ENCODE assay signal across 15 mouse cellular contexts in genomic region chr2:104098529-104099230, GRCm38 (mm10). TPM values are rescaled to one million over a fixed set of nuclear protein-coding genes. Genes with fewer than 3 reads are reported as not detected.
DNase-seq lines count a peak whose midpoint lies in the region; ATAC-seq and TF ChIP-seq lines count a peak whose summit lies in the region.
"Had no signal": no experiment of that assay in that cellular context is flagged by ENCODE, and none has a peak within 500 bp of the region (broad histone marks: within the 10 kb centered on the region; RNA-seq: fewer than 3 reads in every experiment).

No protein-coding gene starts in this region.

- 0 out of 2 replicates have a peak overlapping the region, but pooled peaks have one; percentile 1 for H3K4me2 ChIP-seq in heart, postnatal 0 days (ENCODE audit: low read depth, low read length)
- H3K4me2 ChIP-seq: forebrain, embryonic 13.5 days had no signal

- intact Hi-C loops in heart, postnatal 10 days (cut with DNase I), result no loop called here

- no peaks in the 10 kb centered on the region for H3K36me3 ChIP-seq in heart, postnatal 0 days (replicated peaks; ENCODE audit: control insufficient read depth, insufficient read depth, low read length)

- no peaks in the 10 kb centered on the region for H3K9me3 ChIP-seq in heart, postnatal 0 days (replicated peaks; ENCODE audit: control insufficient read depth, low read length)
- H3K9me3 ChIP-seq: forebrain, embryonic 13.5 days had no signal

- DNase-seq in heart, postnatal 0 days (ENCODE audit: low spot score), result no peak
- no peak for DNase-seq in heart, postnatal 10 days
- peak; percentile 62 for DNase-seq in MEL-GATA-1-ER (ENCODE audit: extremely low read depth, low read depth)
- DNase-seq in embryo, embryonic 11 days, result no peak
- no peak for DNase-seq in layer of hippocampus, postnatal 36 days
- DNase-seq in adrenal gland, postnatal 36 days, result no peak
- DNase-seq: kidney, postnatal 10 days; right cerebral cortex, postnatal 4 days; thymus, postnatal 14 days had no signal

- ATAC-seq in heart, postnatal 0 days (ENCODE audit: insufficient read depth, low read depth), result no peak
- ATAC-seq in granulocyte monocyte progenitor cell, adult 5-6 weeks (replicated peaks; ENCODE audit: poor library complexity, severe bottlenecking), result peak; percentile 44
- peak; percentile 90 for ATAC-seq in megakaryocyte-erythroid progenitor cell, adult 5-6 weeks (replicated peaks; ENCODE audit: low FRiP score, low TSS enrichment, poor library complexity, severe bottlenecking)
- ATAC-seq: forebrain, embryonic 13.5 days had no signal

- no peak overlapping the region for H3K4me3 ChIP-seq in heart, postnatal 0 days (ENCODE audit: low read depth, low read length)
- H3K4me3 ChIP-seq: forebrain, embryonic 13.5 days had no signal

- 6% methylated on average over 3 of the region's 3 CpGs for WGBS in heart, postnatal 0 days

- TF ChIP-seq CTCF in heart, postnatal 0 days (IDR thresholded peaks at IDR 0.05; ENCODE audit: low read depth), result no peak

- no peak for TF ChIP-seq EP300 in heart, postnatal 0 days (IDR thresholded peaks at IDR 0.05; ENCODE audit: low read depth)

- H3K9ac ChIP-seq in heart, postnatal 0 days (replicated peaks; ENCODE audit: low read depth, low read length), result no peak overlapping the region
- H3K9ac ChIP-seq: forebrain, embryonic 13.5 days had no signal

- peak overlapping the region; percentile 45 for H3K27ac ChIP-seq in heart, postnatal 0 days (ENCODE audit: low read depth)
- H3K27ac ChIP-seq: forebrain, embryonic 13.5 days had no signal

- peaks cover 28% of the 10 kb centered on the region for H3K4me1 ChIP-seq in heart, postnatal 0 days (ENCODE audit: control insufficient read depth, insufficient read depth)

- no peaks in the 10 kb centered on the region for H3K27me3 ChIP-seq in heart, postnatal 0 days (ENCODE audit: control insufficient read depth, insufficient read depth, low read length)
- H3K27me3 ChIP-seq: forebrain, embryonic 13.5 days had no signal

RNA-seq across cellular contexts. Expression of gene Cd59a, which starts 3.1 kb away (rescaled TPM):
- 28.3 and 40.6 TPM in 2 replicates for total RNA-seq in heart, postnatal 0 days (2014; rRNA removed; ENCODE audit: low replicate concordance)
- 90.7 and 96.5 TPM in 2 replicates for polyA plus RNA-seq in heart, postnatal 0 days (2015; fragmentation: Nextera tagmentation; extraction: Ambion mirVana)
- total RNA-seq in heart, postnatal 10 days (2021), result 10 to 100 TPM; 33.9 to 35.6 TPM
- 0.26 and 1.1 TPM in 2 replicates for total RNA-seq in granulocyte monocyte progenitor cell, adult 5-6 weeks (2014; fragmentation: Nextera tagmentation)
- total RNA-seq in granulocyte monocyte progenitor cell, adult 5-6 weeks (2017), result 0.88 and 1.2 TPM in 2 replicates
- 8.8 and 21.7 TPM in 2 replicates for total RNA-seq in megakaryocyte-erythroid progenitor cell, adult 5-6 weeks (2014; fragmentation: Nextera tagmentation)
- total RNA-seq in megakaryocyte-erythroid progenitor cell, adult 5-6 weeks (2017), result 24.2 and 25.3 TPM in 2 replicates
- 1 to 10 TPM; 3.9 to 6.0 TPM for total RNA-seq in layer of hippocampus, postnatal 36 days (2021)
- total RNA-seq in adrenal gland, postnatal 36 days (2021), result 100 to 1,000 TPM in 1 of 2 experiments, 10 to 100 TPM in 1; 85.0 to 104 TPM

RNA-seq across cellular contexts. Expression of gene A930018P22Rik, which starts 23.9 kb away (rescaled TPM):
- not detected in 2 replicates for total RNA-seq in heart, postnatal 0 days (2014; rRNA removed; ENCODE audit: low replicate concordance)
- polyA plus RNA-seq in heart, postnatal 0 days (2015; fragmentation: Nextera tagmentation; extraction: Ambion mirVana), result 0.42 and 0.58 TPM in 2 replicates
- total RNA-seq in heart, postnatal 10 days (2021), result under 1 TPM; 0.55 to 0.77 TPM
- not detected in 2 replicates for total RNA-seq in granulocyte monocyte progenitor cell, adult 5-6 weeks (2014; fragmentation: Nextera tagmentation)
- total RNA-seq in granulocyte monocyte progenitor cell, adult 5-6 weeks (2017), result not detected in 2 replicates
- 0.42 TPM in 1 of 2 replicates, not detected in the other for total RNA-seq in megakaryocyte-erythroid progenitor cell, adult 5-6 weeks (2014; fragmentation: Nextera tagmentation)
- not detected in 2 replicates for total RNA-seq in megakaryocyte-erythroid progenitor cell, adult 5-6 weeks (2017)
- total RNA-seq in layer of hippocampus, postnatal 36 days (2021), result not detected
- 1 to 10 TPM; 1.1 to 2.1 TPM for total RNA-seq in adrenal gland, postnatal 36 days (2021)
- total RNA-seq: neutrophil, adult 5-6 weeks had no signal
- polyA plus RNA-seq: forebrain, embryonic 13.5 days had no signal

RNA-seq across cellular contexts. Expression of gene Cd59b, which starts 29.0 kb away (rescaled TPM):
- total RNA-seq in heart, postnatal 0 days (2014; rRNA removed; ENCODE audit: low replicate concordance), result 1.1 and 4.2 TPM in 2 replicates
- polyA plus RNA-seq in heart, postnatal 0 days (2015; fragmentation: Nextera tagmentation; extraction: Ambion mirVana), result 1.6 and 2.8 TPM in 2 replicates
- total RNA-seq in heart, postnatal 10 days (2021), result 1 to 10 TPM; 2.4 to 2.5 TPM
- total RNA-seq in granulocyte monocyte progenitor cell, adult 5-6 weeks (2014; fragmentation: Nextera tagmentation), result not detected in 2 replicates
- total RNA-seq in granulocyte monocyte progenitor cell, adult 5-6 weeks (2017), result 3.1 TPM in 1 of 2 replicates, not detected in the other
- 5.5 and 8.3 TPM in 2 replicates for total RNA-seq in megakaryocyte-erythroid progenitor cell, adult 5-6 weeks (2014; fragmentation: Nextera tagmentation)
- total RNA-seq in megakaryocyte-erythroid progenitor cell, adult 5-6 weeks (2017), result 23.2 and 31.1 TPM in 2 replicates
- total RNA-seq in layer of hippocampus, postnatal 36 days (2021), result 1 to 10 TPM in 1 of 2 experiments, not detected in 1; 2.0 TPM
- 1 to 10 TPM; 6.8 to 7.8 TPM for total RNA-seq in adrenal gland, postnatal 36 days (2021)
- total RNA-seq: neutrophil, adult 5-6 weeks had no signal

RNA-seq across cellular contexts. Expression of gene Gm10799, which starts 30.3 kb away (rescaled TPM):
- total RNA-seq in heart, postnatal 0 days (2014; rRNA removed; ENCODE audit: low replicate concordance), result not detected in 2 replicates
- polyA plus RNA-seq in heart, postnatal 0 days (2015; fragmentation: Nextera tagmentation; extraction: Ambion mirVana), result not detected in 2 replicates
- total RNA-seq in heart, postnatal 10 days (2021), result not detected
- total RNA-seq in granulocyte monocyte progenitor cell, adult 5-6 weeks (2014; fragmentation: Nextera tagmentation), result not detected in 2 replicates
- not detected in 2 replicates for total RNA-seq in granulocyte monocyte progenitor cell, adult 5-6 weeks (2017)
- total RNA-seq in megakaryocyte-erythroid progenitor cell, adult 5-6 weeks (2014; fragmentation: Nextera tagmentation), result not detected in 2 replicates
- total RNA-seq in megakaryocyte-erythroid progenitor cell, adult 5-6 weeks (2017), result not detected in 2 replicates
- not detected for total RNA-seq in layer of hippocampus, postnatal 36 days (2021)
- not detected for total RNA-seq in adrenal gland, postnatal 36 days (2021)
- total RNA-seq: gastrocnemius, postnatal 4 days; left cerebral cortex, postnatal 14 days; neutrophil, adult 5-6 weeks had no signal
- polyA plus RNA-seq: forebrain, embryonic 13.5 days had no signal

RNA-seq across cellular contexts. Expression of gene Gm10912, which starts 33.1 kb away (rescaled TPM):
- total RNA-seq in heart, postnatal 0 days (2014; rRNA removed; ENCODE audit: low replicate concordance), result not detected in 2 replicates
- polyA plus RNA-seq in heart, postnatal 0 days (2015; fragmentation: Nextera tagmentation; extraction: Ambion mirVana), result 0.07 TPM in 1 of 2 replicates, not detected in the other
- total RNA-seq in heart, postnatal 10 days (2021), result under 1 TPM in 1 of 2 experiments, not detected in 1; 0.25 TPM
- total RNA-seq in granulocyte monocyte progenitor cell, adult 5-6 weeks (2014; fragmentation: Nextera tagmentation), result not detected in 2 replicates
- total RNA-seq in granulocyte monocyte progenitor cell, adult 5-6 weeks (2017), result 0.15 and 1.2 TPM in 2 replicates
- 0.98 TPM in 1 of 2 replicates, not detected in the other for total RNA-seq in megakaryocyte-erythroid progenitor cell, adult 5-6 weeks (2014; fragmentation: Nextera tagmentation)
- total RNA-seq in megakaryocyte-erythroid progenitor cell, adult 5-6 weeks (2017), result 0.53 TPM in 1 of 2 replicates, not detected in the other
- under 1 TPM; 0.47 to 0.53 TPM for total RNA-seq in layer of hippocampus, postnatal 36 days (2021)
- total RNA-seq in adrenal gland, postnatal 36 days (2021), result under 1 TPM; 0.26 to 0.46 TPM
- polyA plus RNA-seq: forebrain, embryonic 13.5 days had no signal
